Mouse (Mus musculus) megakaryocyte, embryonic 14.5 days (primary cell): ENCODE measurements at regions not wholly inside any gene's neighbourhood (a gene's known extent, or its start where the extent isn't known, plus 50 kb on each side); places are given as distances from the start of the nearest gene placed in this dataset.

ENCODE experiments used
- FLI1 ChIP-seq: IDR thresholded peaks from 2 replicates; pipeline ENCODE4 v1.6.1; 2012; ENCODE audit warnings: low read length, inconsistent platforms, mixed read lengths
- GATA1 ChIP-seq: IDR thresholded peaks from 3 replicates; pipeline ENCODE4 v1.6.1; 2012; ENCODE audit warnings: mixed read lengths, low read length, inconsistent platforms, borderline replicate concordance

- TF ChIP-seq GATA1 (no peak), FLI1 (no peak)
These were observed 86.3 kb downstream of the Qrsl1 start for GRCm38 (mm10) chr10:43815291-43815690.
